Mouse (Mus musculus): ENCODE data around the gene Rap1gap2. TPM values are rescaled to one million over a fixed set of nuclear protein-coding genes. Genes with fewer than 3 reads are reported as not detected.

The Rap1gap2 gene
- polyA plus RNA-seq, 1 experiment from 2014 or later, result 1.1 TPM

DNA sequence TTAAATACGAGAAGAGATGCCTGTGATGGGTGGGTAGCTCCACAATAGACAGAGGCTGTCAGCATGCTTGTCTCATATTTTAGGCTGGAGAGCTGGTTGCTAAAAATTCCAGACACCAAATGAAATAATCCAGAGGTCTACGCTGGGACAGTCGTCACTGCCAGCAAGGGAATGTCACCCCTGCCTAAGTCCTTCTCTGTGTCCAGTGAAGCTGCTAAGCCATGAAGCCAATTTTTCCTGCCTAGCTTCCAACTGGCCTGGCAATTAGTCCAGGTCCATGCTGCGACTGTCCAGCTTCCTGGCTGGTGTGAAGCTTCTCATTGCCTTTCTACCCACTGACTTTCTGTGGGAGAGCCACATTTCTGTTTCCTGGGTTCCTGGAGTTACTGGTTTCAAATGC is 177.7 kb downstream of the Rap1gap2 start:
- DNase-seq (ENCODE audit: low spot score), result no peak
- Histone ChIP-seq H3K27ac (replicated peaks; ENCODE audit: low read depth, low read length) (no peak overlapping the region), H3K4me3 (ENCODE audit: low read depth, low read length) (no peak overlapping the region), H3K36me3 (replicated peaks; ENCODE audit: control insufficient read depth, insufficient read depth, low read depth, low read length) (no peaks in the 10 kb centered on the region), H3K9ac (replicated peaks; ENCODE audit: low read length) (no peak overlapping the region), H3K9me3 (replicated peaks; ENCODE audit: control insufficient read depth, low read length) (no peaks in the 10 kb centered on the region), H3K4me2 (ENCODE audit: low read depth, low read length) (no peak overlapping the region), H3K4me1 (ENCODE audit: control insufficient read depth, insufficient read depth, low read length) (no peaks in the 10 kb centered on the region), H3K27me3 (ENCODE audit: control insufficient read depth, insufficient read depth, low read length) (no peaks in the 10 kb centered on the region)
- ATAC-seq (replicated peaks; ENCODE audit: insufficient number of reproducible peaks, low FRiP score, low TSS enrichment, low read depth), result no peak
- WGBS, result 88% methylated on average over 4 of the region's 4 CpGs

DNA sequence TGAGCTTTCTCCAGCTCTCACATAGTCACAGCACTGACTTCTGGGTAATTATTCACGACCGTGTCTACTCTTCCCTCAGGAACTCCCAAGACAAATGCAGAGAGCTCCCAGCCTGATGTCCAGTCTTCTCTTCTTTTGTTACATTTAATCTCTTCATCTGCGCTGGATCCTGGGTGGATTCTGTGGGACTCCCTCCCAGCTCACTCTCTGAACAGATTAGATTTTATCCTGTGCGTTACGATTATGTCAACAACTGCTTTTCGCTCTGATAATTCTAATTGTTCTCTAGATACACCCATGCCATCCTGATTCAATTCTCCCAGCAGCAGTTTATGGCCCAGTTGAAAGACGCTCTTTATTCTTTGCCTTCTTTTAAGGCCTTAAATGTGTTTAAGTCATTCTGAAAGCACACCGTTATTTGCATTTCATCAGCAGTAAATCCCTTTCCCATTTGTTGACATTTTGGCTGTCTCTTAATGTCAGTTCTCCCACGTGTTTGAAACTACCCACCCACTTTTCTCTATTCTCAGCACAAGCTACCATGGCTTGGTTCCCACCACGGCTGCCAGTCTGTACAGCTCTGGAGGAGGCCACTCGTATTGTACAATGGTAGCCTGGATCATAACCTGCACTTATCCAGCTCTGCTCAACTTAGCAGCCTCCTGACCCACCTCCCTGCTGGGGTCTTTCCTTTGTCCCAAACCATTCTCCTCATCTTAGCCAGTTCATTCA is 180.8 kb downstream of the Rap1gap2 start:
- WGBS, result 72% methylated on average over 11 of the region's 11 CpGs
- Histone ChIP-seq H3K27me3 (ENCODE audit: control insufficient read depth, insufficient read depth, low read length) (no peaks in the 10 kb centered on the region), H3K27ac (replicated peaks; ENCODE audit: low read depth, low read length) (no peak overlapping the region), H3K9me3 (replicated peaks; ENCODE audit: control insufficient read depth, low read length) (no peaks in the 10 kb centered on the region), H3K4me3 (ENCODE audit: low read depth, low read length) (no peak overlapping the region), H3K4me1 (ENCODE audit: control insufficient read depth, insufficient read depth, low read length) (no peaks in the 10 kb centered on the region), H3K36me3 (replicated peaks; ENCODE audit: control insufficient read depth, insufficient read depth, low read depth, low read length) (no peaks in the 10 kb centered on the region), H3K9ac (replicated peaks; ENCODE audit: low read length) (no peak overlapping the region), H3K4me2 (ENCODE audit: low read depth, low read length) (no peak overlapping the region)
- DNase-seq (ENCODE audit: low spot score) (no peak), ATAC-seq (replicated peaks; ENCODE audit: insufficient number of reproducible peaks, low FRiP score, low TSS enrichment, low read depth) (no peak)

DNA sequence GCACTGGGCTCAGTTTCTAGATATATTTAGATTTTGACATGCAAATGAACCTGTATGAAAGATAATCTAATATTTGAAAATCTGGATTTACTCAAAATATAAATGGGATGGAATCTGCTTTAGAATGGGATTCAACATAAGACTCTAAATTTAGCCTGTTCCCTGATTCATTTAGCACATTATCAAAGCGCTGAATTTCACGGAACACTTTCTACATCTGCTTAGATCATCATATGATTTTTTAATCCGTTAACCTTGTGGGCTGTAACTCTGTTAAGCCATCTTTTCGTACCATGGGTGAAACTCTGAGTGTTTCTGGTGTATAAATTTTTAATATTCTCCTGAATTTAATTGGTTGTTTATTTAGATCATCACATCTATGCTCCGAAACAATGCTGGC is 184.4 kb downstream of the Rap1gap2 start:
- Histone ChIP-seq H3K27ac (replicated peaks; ENCODE audit: low read depth, low read length) (no peak overlapping the region), H3K4me2 (ENCODE audit: low read depth, low read length) (no peak overlapping the region), H3K36me3 (replicated peaks; ENCODE audit: control insufficient read depth, insufficient read depth, low read depth, low read length) (no peaks in the 10 kb centered on the region), H3K4me3 (ENCODE audit: low read depth, low read length) (no peak overlapping the region), H3K9me3 (replicated peaks; ENCODE audit: control insufficient read depth, low read length) (no peaks in the 10 kb centered on the region), H3K27me3 (ENCODE audit: control insufficient read depth, insufficient read depth, low read length) (no peaks in the 10 kb centered on the region), H3K4me1 (ENCODE audit: control insufficient read depth, insufficient read depth, low read length) (no peaks in the 10 kb centered on the region), H3K9ac (replicated peaks; ENCODE audit: low read length) (no peak overlapping the region)
- no peak for ATAC-seq (replicated peaks; ENCODE audit: insufficient number of reproducible peaks, low FRiP score, low TSS enrichment, low read depth)
- DNase-seq (ENCODE audit: low spot score), result no peak
- 89% methylated on average over 5 of the region's 5 CpGs for WGBS

DNA sequence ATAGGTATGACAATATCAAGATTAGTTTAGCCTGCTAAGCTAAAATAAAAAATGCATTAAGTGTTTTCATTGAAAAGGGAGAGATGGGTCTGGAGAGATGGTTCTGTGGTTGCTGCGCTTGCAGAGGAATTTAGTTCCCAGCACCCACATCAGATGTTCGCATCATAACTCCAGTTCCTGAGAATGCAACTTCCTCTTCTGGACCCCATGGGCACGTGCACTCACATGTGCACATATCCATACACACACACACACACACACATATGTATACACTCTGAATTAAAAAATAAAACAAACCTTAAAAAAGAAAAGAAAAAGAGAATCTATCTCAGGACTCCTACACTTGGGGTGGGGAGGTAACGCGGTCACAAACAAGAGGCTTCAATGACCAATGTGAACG is 188.7 kb downstream of the Rap1gap2 start:
- no peak for DNase-seq (ENCODE audit: low spot score)

DNA sequence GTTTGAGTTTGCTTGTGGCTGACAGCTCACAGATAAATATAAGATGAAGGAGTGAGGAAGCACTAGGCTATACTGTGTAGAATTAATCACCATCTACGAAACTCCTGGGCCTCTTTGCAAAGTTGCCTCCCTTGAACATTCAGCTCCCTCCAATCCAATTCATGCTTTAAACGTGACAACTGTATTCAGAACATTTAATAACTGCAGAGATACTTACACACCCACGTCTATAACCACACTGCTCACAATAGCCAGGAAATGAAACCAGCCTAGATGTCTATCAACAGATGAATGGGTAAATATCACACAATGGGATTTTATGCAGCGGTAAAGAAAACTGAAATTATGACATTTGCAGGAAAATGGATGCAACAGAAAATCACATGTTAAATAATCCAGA is 189.6 kb downstream of the Rap1gap2 start:
- no peak for ATAC-seq (replicated peaks; ENCODE audit: insufficient number of reproducible peaks, low FRiP score, low TSS enrichment, low read depth)
- Histone ChIP-seq H3K4me2 (ENCODE audit: low read depth, low read length) (no peak overlapping the region), H3K27ac (replicated peaks; ENCODE audit: low read depth, low read length) (no peak overlapping the region), H3K9me3 (replicated peaks; ENCODE audit: control insufficient read depth, low read length) (no peaks in the 10 kb centered on the region), H3K27me3 (ENCODE audit: control insufficient read depth, insufficient read depth, low read length) (no peaks in the 10 kb centered on the region), H3K36me3 (replicated peaks; ENCODE audit: control insufficient read depth, insufficient read depth, low read depth, low read length) (no peaks in the 10 kb centered on the region), H3K4me1 (ENCODE audit: control insufficient read depth, insufficient read depth, low read length) (no peaks in the 10 kb centered on the region), H3K9ac (replicated peaks; ENCODE audit: low read length) (no peak overlapping the region), H3K4me3 (ENCODE audit: low read depth, low read length) (no peak overlapping the region)
- 84% methylated on average over 4 of the region's 4 CpGs for WGBS
- no peak for DNase-seq (ENCODE audit: low spot score)

More for the DNA sequence above, 188.7 kb downstream of the Rap1gap2 start:
- no peak for ATAC-seq (replicated peaks; ENCODE audit: insufficient number of reproducible peaks, low FRiP score, low TSS enrichment, low read depth)
- Histone ChIP-seq H3K27ac (replicated peaks; ENCODE audit: low read depth, low read length) (no peak overlapping the region), H3K27me3 (ENCODE audit: control insufficient read depth, insufficient read depth, low read length) (no peaks in the 10 kb centered on the region), H3K9ac (replicated peaks; ENCODE audit: low read length) (no peak overlapping the region), H3K36me3 (replicated peaks; ENCODE audit: control insufficient read depth, insufficient read depth, low read depth, low read length) (no peaks in the 10 kb centered on the region), H3K4me3 (ENCODE audit: low read depth, low read length) (no peak overlapping the region), H3K4me1 (ENCODE audit: control insufficient read depth, insufficient read depth, low read length) (no peaks in the 10 kb centered on the region), H3K4me2 (ENCODE audit: low read depth, low read length) (no peak overlapping the region), H3K9me3 (replicated peaks; ENCODE audit: control insufficient read depth, low read length) (no peaks in the 10 kb centered on the region)
- 90% methylated on average over 6 of the region's 6 CpGs for WGBS

DNA sequence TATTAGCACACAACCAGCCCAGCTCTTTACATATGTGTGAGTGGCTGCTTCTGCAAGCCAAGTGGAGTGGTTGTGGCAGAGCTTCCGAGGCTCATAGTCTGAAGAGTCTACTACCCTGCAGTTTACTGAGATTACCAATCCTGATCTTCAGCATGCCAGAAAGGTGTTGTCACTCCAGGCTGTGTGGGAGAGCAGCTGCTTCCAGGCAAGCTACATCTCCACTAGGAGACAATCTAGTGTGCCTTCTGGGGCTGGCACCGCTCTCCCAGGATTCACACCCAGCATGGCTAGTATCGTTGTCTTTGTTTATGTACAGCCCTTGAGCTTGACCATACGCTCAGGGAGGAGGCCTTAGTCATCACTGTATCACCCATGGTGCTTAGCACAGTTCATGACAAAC is 191.1 kb downstream of the Rap1gap2 start:
- 84% methylated on average over 4 of the region's 4 CpGs for WGBS
- ATAC-seq (replicated peaks; ENCODE audit: insufficient number of reproducible peaks, low FRiP score, low TSS enrichment, low read depth), result no peak

DNA sequence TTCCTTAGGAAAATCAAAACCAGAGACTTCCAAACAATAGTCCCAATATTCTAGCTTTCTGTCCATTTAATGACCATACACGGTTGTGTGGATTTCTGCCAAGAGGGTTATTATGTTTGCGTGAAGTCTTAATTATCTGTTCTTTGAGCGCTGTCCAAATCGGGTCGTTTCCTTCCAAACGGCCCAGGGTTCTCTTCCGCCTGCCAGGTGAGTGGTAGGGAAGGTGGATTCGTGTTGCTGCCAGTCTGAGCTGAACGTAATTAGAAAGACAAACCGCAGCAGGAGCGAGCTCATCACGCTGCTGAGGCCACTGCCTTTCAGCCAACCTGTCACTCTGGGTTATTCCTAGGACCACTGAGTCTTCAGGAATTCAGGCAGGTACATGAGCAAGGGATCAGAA is 195.0 kb downstream of the Rap1gap2 start:
- no peaks in the 10 kb centered on the region for H3K4me1 ChIP-seq (ENCODE audit: control insufficient read depth, insufficient read depth, low read length)
- no peak for ATAC-seq (replicated peaks; ENCODE audit: insufficient number of reproducible peaks, low FRiP score, low TSS enrichment, low read depth)
- 79% methylated on average over 12 of the region's 12 CpGs for WGBS
- H3K9me3 ChIP-seq (replicated peaks; ENCODE audit: control insufficient read depth, low read length), result no peaks in the 10 kb centered on the region
- DNase-seq (ENCODE audit: low spot score), result no peak
- no peaks in the 10 kb centered on the region for H3K27me3 ChIP-seq (ENCODE audit: control insufficient read depth, insufficient read depth, low read length)
- no peak overlapping the region for H3K4me3 ChIP-seq (ENCODE audit: low read depth, low read length)
- H3K36me3 ChIP-seq (replicated peaks; ENCODE audit: control insufficient read depth, insufficient read depth, low read depth, low read length), result no peaks in the 10 kb centered on the region
- H3K4me2 ChIP-seq (ENCODE audit: low read depth, low read length), result no peak overlapping the region
- no peak overlapping the region for H3K9ac ChIP-seq (replicated peaks; ENCODE audit: low read length)
- H3K27ac ChIP-seq (replicated peaks; ENCODE audit: low read depth, low read length), result no peak overlapping the region

More for the DNA sequence above, 191.1 kb downstream of the Rap1gap2 start:
- no peaks in the 10 kb centered on the region for H3K27me3 ChIP-seq (ENCODE audit: control insufficient read depth, insufficient read depth, low read length)
- no peak overlapping the region for H3K9ac ChIP-seq (replicated peaks; ENCODE audit: low read length)
- no peak overlapping the region for H3K4me3 ChIP-seq (ENCODE audit: low read depth, low read length)
- no peak overlapping the region for H3K27ac ChIP-seq (replicated peaks; ENCODE audit: low read depth, low read length)
- no peaks in the 10 kb centered on the region for H3K9me3 ChIP-seq (replicated peaks; ENCODE audit: control insufficient read depth, low read length)
- no peak overlapping the region for H3K4me2 ChIP-seq (ENCODE audit: low read depth, low read length)
- H3K36me3 ChIP-seq (replicated peaks; ENCODE audit: control insufficient read depth, insufficient read depth, low read depth, low read length), result no peaks in the 10 kb centered on the region
- no peak for DNase-seq (ENCODE audit: low spot score)
- H3K4me1 ChIP-seq (ENCODE audit: control insufficient read depth, insufficient read depth, low read length), result no peaks in the 10 kb centered on the region

DNA sequence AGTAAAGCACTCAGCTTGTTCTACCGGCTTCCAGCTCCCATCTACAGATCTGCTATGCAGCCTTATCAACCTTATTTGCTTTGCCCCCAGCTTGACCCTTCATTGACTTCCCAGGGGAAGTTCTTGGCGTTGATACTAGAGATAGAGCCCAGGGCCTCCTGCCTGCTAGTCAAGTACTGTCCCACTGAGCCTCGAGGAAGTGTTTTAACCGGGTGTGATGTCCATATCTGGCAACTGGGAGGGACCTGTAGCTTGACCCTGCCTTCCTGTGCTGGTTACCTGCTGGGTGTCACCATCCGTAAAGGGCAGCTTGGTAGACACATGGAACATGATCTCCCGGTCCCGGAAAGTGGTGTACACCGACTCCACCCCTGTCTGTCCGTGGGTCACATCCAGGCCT is 196.6 kb downstream of the Rap1gap2 start:
- no peaks in the 10 kb centered on the region; the same call in 1 of the 2 replicates for H3K4me1 ChIP-seq (ENCODE audit: control insufficient read depth, insufficient read depth, low read length)
- H3K27me3 ChIP-seq (ENCODE audit: control insufficient read depth, insufficient read depth, low read length), result no peaks in the 10 kb centered on the region
- H3K27ac ChIP-seq (replicated peaks; ENCODE audit: low read depth, low read length), result no peak overlapping the region
- no peak overlapping the region for H3K4me3 ChIP-seq (ENCODE audit: low read depth, low read length)
- ATAC-seq (replicated peaks; ENCODE audit: insufficient number of reproducible peaks, low FRiP score, low TSS enrichment, low read depth) (no peak), DNase-seq (ENCODE audit: low spot score) (no peak)
- WGBS, result 57% methylated on average over 9 of the region's 9 CpGs
- H3K36me3 ChIP-seq (replicated peaks; ENCODE audit: control insufficient read depth, insufficient read depth, low read depth, low read length), result no peaks in the 10 kb centered on the region
- H3K4me2 ChIP-seq (ENCODE audit: low read depth, low read length), result no peak overlapping the region
- H3K9me3 ChIP-seq (replicated peaks; ENCODE audit: control insufficient read depth, low read length), result no peaks in the 10 kb centered on the region
- H3K9ac ChIP-seq (replicated peaks; ENCODE audit: low read length), result no peak overlapping the region
